Mouse (Mus musculus) frontal cortex, postnatal 25 days (tissue): Measurements from ENCODE around the gene Gm13271.
"Not testable (repeated sequence)": the region's sequence is repeated elsewhere in the genome, so short reads cannot be mapped to it uniquely, and the experiment has no call there.

Experiments
- DNase-seq, 2 experiments: peaks; one replicate each; pipeline ENCODE4 v3.0.0; 2022; ENCODE audit warnings: low spot score in 2 of 2

Gm13271 gene

DNA sequence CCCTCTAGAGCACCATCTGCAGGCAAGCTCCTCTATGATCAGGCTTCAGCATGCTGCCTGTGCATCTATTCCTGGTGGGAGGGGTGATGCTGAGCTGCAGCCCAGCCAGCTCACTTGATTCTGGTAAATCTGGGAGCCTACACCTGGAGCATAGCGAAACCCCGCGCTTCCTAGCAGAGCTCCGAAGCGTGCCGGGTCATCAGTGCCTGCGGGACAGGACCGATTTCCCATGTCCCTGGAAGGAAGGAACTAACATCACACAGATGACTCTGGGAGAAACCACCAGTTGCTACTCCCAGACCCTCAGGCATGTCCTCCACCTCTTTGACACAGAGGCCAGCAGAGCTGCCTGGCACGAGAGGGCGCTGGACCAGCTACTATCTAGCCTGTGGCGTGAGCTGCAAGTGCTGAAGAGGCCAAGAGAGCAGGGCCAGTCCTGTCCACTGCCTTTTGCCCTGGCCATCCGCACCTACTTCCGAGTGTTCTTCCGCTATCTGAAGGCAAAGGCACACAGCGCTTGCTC, at the start of gene Gm13271:
Gene Gm13271, plus strand, starts transcription at position 51 of the 523 bp plus-strand sequence.
- DNase-seq: peak; percentile 70 to 80

DNA sequence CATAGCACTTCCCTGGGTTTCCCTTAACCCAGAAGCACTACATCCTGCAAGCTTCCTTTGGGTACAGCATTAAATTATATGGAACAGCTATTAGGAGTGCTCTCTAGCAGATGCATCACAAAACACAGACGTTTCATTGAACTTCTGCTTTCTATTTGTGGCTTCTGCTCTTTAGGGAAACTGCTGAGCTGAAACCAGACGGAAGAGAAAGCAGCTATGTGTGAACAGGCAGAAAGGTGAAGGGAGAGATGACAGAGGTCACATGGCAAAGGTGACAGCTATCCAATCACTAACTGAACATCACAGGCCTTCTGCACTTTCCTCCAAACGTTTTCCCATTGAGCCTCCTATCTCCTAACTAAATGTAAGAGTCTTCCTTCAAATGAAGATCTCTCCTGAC, 48.7 kb upstream of the Gm13271 start:
- no peak for DNase-seq

DNA sequence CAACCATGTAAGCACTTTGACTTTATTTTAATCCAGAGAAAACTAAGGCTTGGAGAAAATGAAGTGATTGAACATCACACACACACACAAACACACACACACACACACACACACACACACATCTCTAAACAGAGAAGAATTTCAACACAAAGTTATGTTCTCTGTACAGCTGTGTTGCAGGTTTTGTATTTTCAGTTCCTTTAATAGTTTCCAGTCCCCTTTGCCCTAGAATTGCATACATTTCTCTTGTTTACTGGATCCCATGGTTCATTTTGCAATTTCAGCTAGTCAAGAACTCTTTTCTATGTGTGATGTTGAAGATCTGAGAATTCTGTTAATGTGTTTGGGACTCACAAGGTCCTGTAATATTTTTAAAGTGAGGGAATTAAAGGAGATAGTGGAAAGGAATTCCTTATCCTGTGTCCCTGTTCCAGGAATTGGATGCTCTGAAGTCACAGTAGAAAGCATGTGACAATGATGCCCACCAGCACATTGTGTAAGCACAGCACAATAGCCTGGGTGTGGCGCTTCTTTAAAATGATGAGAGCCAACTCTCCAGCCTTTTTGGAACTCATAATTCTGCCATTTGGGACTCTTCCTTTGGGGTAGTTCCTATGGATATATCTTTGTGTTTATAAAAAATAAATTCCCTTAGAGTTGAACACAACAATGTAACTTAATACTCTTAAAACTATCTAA, 47.4 kb upstream of the Gm13271 start:
- DNase-seq: no peak

GRCm38 (mm10) chr4:88714281-88714680, 40.4 kb upstream of the Gm13271 start:
- DNase-seq: no peak

- no peak for DNase-seq
Observed at GRCm38 (mm10) chr4:88715059-88715458, 39.6 kb upstream of the Gm13271 start.

GRCm38 (mm10) chr4:88718715-88719114, 36.0 kb upstream of the Gm13271 start:
- DNase-seq: no peak

- DNase-seq: peak; percentile 70 to 90
Observed at GRCm38 (mm10) chr4:88721791-88722721, 32.6 kb upstream of the Gm13271 start, which contains the start of the genes Gm26566 and Klhl9. Gm26566 (plus strand) TSS chr4:88721805. Klhl9 (minus strand) TSS chr4:88722465.

DNA sequence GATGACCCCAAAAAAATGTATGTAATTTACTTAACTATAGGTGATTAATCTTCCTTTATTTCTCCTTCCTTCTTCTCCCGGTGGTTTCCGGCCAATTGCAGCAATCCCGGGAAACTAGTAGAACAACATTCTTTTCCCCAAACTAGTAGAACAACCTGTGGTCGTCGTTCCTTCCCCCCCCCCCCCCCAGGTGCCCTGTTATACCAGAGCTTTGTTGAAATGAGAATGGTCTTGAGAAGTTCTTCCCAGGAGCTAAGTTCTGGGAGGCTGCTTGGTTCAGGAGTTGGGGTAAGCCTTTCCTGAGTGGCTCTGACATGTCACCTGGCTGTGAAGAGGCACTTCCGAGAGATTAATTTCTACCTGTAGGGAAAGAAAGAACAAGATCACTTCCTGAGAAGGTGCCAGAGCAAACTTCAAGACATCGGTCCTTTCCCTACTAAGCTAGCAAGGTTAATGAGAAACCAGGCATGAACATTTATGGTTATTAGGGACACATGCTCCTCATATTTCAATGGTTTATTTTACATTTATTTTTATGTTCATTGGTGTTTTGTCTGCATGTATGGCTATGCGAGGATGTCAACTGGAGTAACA, 31.1 kb upstream of the Gm13271 start:
- DNase-seq: no peak

- DNase-seq: no peak
Observed at GRCm38 (mm10) chr4:88726727-88727126, 27.9 kb upstream of the Gm13271 start.

GRCm38 (mm10) chr4:88727324-88727723, 27.3 kb upstream of the Gm13271 start:
- DNase-seq: no peak

DNA sequence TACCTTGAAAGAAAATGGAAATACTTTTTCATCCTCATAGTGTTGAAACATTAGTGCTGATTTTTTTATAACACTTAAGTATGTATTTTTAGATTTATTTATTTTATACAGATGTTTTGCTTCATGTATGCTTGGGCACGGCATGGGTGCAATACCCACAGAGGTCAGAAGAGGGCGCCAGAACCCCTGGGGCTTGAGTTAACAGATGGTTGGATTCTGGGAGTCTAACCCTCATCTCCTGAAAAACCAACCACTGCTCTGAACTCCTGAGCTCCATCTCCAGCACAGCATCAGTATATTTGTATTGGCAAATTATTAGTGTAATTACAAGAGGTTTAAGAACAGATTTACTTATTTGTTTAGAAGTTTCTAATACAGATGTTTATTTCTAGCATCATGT, 16.2 kb upstream of the Gm13271 start:
- peak; percentile 36 to 37 for DNase-seq

- DNase-seq: no peak
Observed at GRCm38 (mm10) chr4:88739036-88739435, 15.6 kb upstream of the Gm13271 start.

DNA sequence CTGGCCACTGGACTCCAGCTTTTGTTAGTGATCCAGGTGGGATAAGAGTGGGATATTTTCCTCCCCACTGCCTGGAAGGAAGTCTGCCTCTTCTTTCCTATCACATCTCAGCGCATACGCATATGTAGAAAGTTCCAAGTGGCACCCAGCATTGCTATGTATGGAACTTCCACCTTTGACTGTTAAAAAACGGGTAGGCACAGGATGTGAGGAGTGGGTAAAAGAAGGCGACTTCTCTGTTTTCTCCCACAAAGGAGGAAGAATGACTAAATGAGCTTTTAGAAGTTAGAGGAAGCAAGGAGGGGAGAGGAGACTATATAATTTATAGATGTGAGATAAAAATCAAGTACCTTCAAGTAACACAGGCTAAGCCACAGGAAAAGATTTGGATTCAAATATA, 13.2 kb upstream of the Gm13271 start:
- DNase-seq: no peak

DNA sequence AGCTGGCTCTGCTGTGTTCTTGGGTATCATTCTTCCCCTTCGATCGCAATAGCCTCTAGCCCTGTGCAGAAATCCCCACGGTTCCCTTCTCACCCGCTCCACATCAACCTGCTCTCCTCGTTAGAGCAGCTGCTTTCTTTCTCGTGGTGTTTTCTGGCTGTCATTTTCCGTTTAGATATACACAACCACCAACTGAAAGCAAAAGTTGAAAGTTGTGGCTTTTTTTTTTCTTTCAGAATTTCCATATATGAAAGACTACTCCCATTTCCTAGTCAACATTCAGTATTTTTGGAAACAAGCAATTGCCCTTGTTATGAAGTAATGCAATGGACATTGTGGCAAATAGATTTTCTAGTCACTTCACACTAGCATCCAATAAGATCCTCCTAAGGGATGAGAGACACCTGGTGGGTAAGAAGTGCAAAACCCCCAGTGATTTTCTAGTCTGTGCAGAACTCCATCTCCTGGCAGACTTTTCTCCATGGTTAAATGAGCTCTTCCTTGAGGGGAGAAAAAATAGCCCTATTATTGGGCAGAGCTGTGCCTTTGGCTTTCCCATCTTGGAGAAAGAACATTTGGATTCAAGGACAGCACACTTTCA, 11.8 kb upstream of the Gm13271 start:
- DNase-seq: no peak

GRCm38 (mm10) chr4:88744207-88744606, 10.5 kb upstream of the Gm13271 start:
- no peak for DNase-seq

GRCm38 (mm10) chr4:88749926-88750325, 4.7 kb upstream of the Gm13271 start:
- no peak for DNase-seq

DNA sequence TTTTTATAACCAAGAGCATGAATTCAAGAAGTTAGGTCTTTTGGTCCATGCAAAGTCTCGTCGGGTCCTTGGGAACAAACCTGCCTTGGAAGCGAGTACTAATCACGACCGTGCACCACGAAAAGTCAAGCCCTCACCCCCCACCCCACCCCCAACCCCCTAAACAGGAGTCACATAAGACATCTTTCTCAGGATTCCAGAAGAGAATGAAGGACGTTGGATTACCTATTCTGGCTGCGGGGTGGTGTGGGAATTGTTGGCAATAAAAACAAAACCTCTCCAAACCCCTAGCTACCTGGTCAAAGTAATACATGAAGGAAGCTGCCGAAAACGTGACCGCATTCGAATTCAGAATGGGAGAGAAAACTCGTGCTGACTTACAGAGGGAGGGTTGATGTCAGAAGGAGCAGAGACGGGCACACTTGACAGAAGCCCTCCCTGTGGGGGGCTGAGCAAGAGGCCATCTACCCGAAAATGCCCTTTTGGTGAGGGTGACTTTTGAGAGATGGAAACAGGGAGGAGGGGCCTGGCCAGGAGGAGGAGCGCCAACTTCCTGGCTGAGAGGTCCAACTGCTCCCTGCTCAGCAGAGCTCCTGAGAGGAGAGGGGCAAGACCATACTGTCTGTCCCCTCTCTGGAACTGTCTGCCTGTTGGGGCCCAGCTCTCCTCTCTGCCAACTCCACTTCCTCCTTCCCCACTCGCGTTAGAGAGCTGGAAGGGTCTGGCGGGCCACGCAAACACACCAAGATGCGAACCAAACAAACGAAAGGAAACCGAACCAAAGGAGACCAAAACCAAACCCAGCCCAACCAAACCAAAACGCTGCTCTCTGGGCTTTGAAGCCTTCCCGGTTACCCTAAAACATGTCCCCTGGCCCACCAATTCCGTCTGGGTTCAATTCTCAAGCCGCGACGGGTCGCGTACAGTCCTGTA, 2.2 kb downstream of the Gm13271 start:
- not testable (repeated sequence) for DNase-seq

GRCm38 (mm10) chr4:88757628-88758031, 3.0 kb downstream of the Gm13271 start:
- peak; percentile 97 to 98 for DNase-seq

DNA sequence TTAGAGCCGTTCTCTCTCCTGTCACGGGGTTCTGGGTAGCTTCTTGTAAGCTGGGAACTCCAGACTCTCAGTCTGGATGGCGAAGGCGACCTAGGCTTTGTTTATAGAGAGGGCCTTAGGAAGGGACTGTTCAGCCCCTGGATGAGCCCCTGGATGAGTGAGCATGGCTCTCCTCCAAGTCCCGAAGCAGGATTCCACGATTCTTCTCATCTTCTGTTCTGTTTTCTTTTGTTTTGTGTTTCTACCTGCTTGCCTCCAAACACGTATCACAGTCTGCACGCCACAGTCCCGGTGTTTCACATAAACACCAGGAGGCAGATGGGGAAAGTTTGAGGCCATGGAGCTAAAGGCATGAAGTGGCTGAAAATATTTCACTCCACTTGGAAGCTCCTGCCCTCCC, 4.1 kb downstream of the Gm13271 start:
- not testable (repeated sequence) for DNase-seq

GRCm38 (mm10) chr4:88759610-88760268, 5.1 kb downstream of the Gm13271 start, which contains the start of gene Gm13283:
Gm13283 (plus strand) TSS chr4:88760119.
- DNase-seq: peak; percentile 32 to 49
